Mouse (Mus musculus): ENCODE results near the gene Pskh1. TPM values are rescaled to one million over a fixed set of nuclear protein-coding genes. Genes with fewer than 3 reads are reported as not detected.

The Pskh1 gene
- polyA plus RNA-seq (2015; fragmentation: Illumina TruSeq; extraction: RNeasy Lipid Tissue Mini Kit (QIAGEN cat#74804); ENCODE audit: insufficient read depth, low read depth, low replicate concordance), result 3.8 TPM

GRCm38 (mm10) chr8:105900180-105900940, at the start of gene Pskh1:
TSS of gene Pskh1 (plus strand) at chr8:105900441.

GRCm38 (mm10) chr8:105853178-105853577, 47.1 kb upstream of the Pskh1 start, which contains the start of gene Cenpt:
TSS of gene Cenpt (minus strand) at chr8:105853278.

GRCm38 (mm10) chr8:105854715-105855216, 45.5 kb upstream of the Pskh1 start, which contains the start of gene Thap11:
TSS of gene Thap11 (plus strand) at chr8:105855132.

GRCm38 (mm10) chr8:105860143-105860981, 39.9 kb upstream of the Pskh1 start, which contains the start of gene Nutf2:
TSS of gene Nutf2 (plus strand) at chr8:105860580.

DNA sequence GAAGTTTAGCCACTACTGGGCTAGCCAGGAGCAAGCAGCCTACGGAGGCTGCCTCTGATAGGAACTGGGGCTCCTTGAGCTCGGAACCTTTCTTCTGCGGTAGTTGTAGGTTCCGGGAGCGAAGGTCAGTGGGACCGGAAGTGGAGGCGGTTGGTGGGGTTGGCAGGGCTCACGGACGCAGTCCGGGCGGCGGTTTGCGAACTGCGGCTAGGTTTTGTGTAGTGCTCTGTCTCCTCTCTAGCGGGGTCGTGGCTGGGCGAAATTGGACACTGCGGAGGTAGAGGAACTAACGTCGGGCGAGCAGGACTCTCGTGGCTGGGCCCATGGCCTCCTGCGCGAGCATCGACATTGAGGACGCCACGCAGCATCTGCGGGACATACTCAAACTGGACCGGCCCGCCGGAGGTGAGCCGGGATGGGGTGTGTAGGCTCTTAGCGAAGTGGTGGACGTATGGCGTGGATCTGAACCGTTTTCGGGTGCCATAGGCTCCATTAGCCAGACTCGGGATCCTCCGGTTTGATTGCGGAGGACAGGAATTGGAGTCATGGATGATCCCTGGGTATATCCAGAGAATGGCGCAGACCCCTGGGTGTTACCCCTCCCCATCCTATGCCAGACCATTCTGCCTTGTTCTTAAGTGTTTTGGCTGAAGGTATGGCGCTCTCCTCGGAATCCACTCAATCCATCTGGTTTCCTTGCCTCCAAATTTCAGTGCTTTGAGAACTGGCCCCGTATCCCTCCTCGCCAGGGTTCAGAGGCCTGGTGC, 19.3 kb upstream of the Pskh1 start, which contains the start of gene Edc4:
Edc4 (plus strand) TSS at position 128 of the 767 bp plus-strand sequence.

GRCm38 (mm10) chr8:105893339-105893738, 6.9 kb upstream of the Pskh1 start, which contains the start of gene Nrn1l:
TSS of gene Nrn1l (plus strand) at chr8:105893567.

DNA sequence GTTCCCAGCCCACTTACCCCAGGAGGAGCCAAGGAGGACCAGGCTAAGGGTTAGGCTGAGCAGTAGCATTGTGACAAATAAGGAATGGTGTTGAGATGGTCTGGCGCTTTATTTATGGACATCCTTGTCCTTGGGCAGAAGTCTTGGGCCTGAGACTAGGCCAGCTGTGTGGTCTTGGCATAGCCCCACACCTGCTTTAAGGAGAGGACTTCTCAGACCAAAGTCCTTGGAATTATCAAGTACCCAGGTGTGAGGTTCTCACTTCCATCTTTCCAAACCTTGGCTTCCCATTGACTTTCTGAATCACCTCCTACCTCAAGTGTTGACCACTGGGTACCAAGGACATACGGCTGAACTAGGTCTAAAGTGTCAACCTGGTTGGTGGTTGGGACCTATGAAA, 33.5 kb downstream of the Pskh1 start, which contains the start of gene Ctrl:
Ctrl (minus strand) TSS at position 101 of the 400 bp plus-strand sequence.

GRCm38 (mm10) chr8:105938306-105938669, 38.0 kb downstream of the Pskh1 start, which contains the start of gene Psmb10:
TSS of gene Psmb10 (minus strand) at chr8:105938444.

DNA sequence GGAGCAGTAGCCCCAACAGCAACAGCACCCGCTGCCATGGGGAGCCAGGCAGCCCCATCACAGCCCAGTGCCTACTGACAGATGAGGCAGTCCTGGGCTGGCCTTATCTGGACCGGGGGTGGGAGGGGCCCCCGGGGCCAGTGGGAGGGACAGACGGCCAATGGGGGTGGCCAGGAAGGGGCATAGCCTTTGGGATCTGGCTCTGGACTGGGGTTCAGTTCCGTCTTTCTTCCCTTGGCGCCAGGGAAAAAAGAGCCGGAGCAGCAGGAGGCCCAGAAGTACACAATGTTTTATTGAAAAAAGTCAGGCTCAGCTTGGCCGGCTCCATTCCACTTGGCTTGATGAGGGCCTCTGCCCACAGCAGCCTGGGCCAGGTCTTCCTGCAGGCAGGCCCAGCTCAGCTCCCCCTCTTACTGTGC, 43.1 kb downstream of the Pskh1 start, which contains the start of gene Lcat:
Lcat (minus strand) TSS at position 62 of the 419 bp plus-strand sequence.

DNA sequence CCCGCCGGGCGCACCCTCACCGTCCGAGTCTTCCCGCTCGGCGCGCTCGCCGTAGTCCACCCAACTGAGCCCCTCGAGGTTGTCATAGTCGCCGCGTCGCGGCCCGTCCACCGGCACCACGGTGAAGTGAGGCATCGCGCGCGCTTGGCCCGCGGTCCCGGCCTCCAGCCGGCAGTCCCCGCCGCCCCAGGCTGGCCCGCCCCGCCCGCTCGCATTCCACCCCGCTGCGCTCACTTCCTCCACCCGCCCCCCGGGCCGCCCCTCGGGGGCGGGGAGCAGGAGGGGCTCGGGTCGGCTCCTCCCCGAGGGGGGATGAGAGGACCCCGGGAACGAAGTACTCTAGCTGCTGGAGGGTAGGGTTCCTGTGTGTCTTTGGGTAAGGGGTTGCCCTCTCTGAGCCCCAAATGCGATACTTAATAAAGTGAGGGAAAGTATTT, 65.7 kb downstream of the Pskh1 start, which contains the start of gene Slc12a4:
Slc12a4 (minus strand) TSS at position 193 of the 437 bp plus-strand sequence.

DNA sequence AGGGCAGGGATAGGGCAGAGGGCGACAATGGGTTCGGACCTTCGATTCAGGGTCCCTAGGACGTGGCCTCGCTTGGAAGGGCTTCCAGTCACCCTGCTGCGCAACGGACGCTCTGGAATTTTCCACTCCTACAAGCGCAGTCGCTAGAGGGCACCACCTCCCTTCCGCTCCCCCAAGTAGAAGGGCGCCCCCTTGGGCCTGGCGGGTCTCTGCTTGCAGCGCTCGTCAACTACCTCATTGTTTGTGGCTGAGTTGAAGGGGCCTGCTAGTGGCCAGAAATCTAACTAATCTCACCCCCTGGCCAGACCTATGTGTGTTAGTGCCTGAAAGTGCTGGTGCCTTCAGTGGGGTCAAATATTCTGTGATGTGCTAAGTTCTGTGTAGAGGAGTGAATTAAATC, 79.1 kb downstream of the Pskh1 start, which contains the start of gene Dpep3:
Dpep3 (minus strand) TSS at position 105 of the 400 bp plus-strand sequence.

Other genes with a start within 250 kb of the Pskh1 start
- gene Carmil2, start 214.2 kb upstream of the Pskh1 start, polyA plus RNA-seq (2015; fragmentation: Illumina TruSeq; extraction: RNeasy Lipid Tissue Mini Kit (QIAGEN cat#74804); ENCODE audit: insufficient read depth, low read depth, low replicate concordance), result 0.61 TPM
- gene Acd, start 199.3 kb upstream of the Pskh1 start, polyA plus RNA-seq (2015; fragmentation: Illumina TruSeq; extraction: RNeasy Lipid Tissue Mini Kit (QIAGEN cat#74804); ENCODE audit: insufficient read depth, low read depth, low replicate concordance), result 8.9 TPM
- 1.4 TPM for gene Pard6a, start 199.3 kb upstream of the Pskh1 start, polyA plus RNA-seq (2015; fragmentation: Illumina TruSeq; extraction: RNeasy Lipid Tissue Mini Kit (QIAGEN cat#74804); ENCODE audit: insufficient read depth, low read depth, low replicate concordance)
- not detected for gene 4933405L10Rik, start 192.8 kb upstream of the Pskh1 start, polyA plus RNA-seq (2015; fragmentation: Illumina TruSeq; extraction: RNeasy Lipid Tissue Mini Kit (QIAGEN cat#74804); ENCODE audit: insufficient read depth, low read depth, low replicate concordance)
- 1.6 TPM for gene Enkd1, start 192.2 kb upstream of the Pskh1 start, polyA plus RNA-seq (2015; fragmentation: Illumina TruSeq; extraction: RNeasy Lipid Tissue Mini Kit (QIAGEN cat#74804); ENCODE audit: insufficient read depth, low read depth, low replicate concordance)
- 3.7 TPM for gene Gfod2, start 141.8 kb upstream of the Pskh1 start, polyA plus RNA-seq (2015; fragmentation: Illumina TruSeq; extraction: RNeasy Lipid Tissue Mini Kit (QIAGEN cat#74804); ENCODE audit: insufficient read depth, low read depth, low replicate concordance)
- gene Ranbp10, start 73.1 kb upstream of the Pskh1 start, polyA plus RNA-seq (2015; fragmentation: Illumina TruSeq; extraction: RNeasy Lipid Tissue Mini Kit (QIAGEN cat#74804); ENCODE audit: insufficient read depth, low read depth, low replicate concordance), result 5.2 TPM
- not detected for gene Tsnaxip1, start 72.7 kb upstream of the Pskh1 start, polyA plus RNA-seq (2015; fragmentation: Illumina TruSeq; extraction: RNeasy Lipid Tissue Mini Kit (QIAGEN cat#74804); ENCODE audit: insufficient read depth, low read depth, low replicate concordance)
- gene Cenpt, start 47.2 kb upstream of the Pskh1 start, polyA plus RNA-seq (2015; fragmentation: Illumina TruSeq; extraction: RNeasy Lipid Tissue Mini Kit (QIAGEN cat#74804); ENCODE audit: insufficient read depth, low read depth, low replicate concordance), result 3.4 TPM
- 7.8 TPM for gene Thap11, start 45.3 kb upstream of the Pskh1 start, polyA plus RNA-seq (2015; fragmentation: Illumina TruSeq; extraction: RNeasy Lipid Tissue Mini Kit (QIAGEN cat#74804); ENCODE audit: insufficient read depth, low read depth, low replicate concordance)
- gene Nutf2, start 39.9 kb upstream of the Pskh1 start, polyA plus RNA-seq (2015; fragmentation: Illumina TruSeq; extraction: RNeasy Lipid Tissue Mini Kit (QIAGEN cat#74804); ENCODE audit: insufficient read depth, low read depth, low replicate concordance), result 16.2 TPM
- 16.1 TPM for gene Edc4, start 19.6 kb upstream of the Pskh1 start, polyA plus RNA-seq (2015; fragmentation: Illumina TruSeq; extraction: RNeasy Lipid Tissue Mini Kit (QIAGEN cat#74804); ENCODE audit: insufficient read depth, low read depth, low replicate concordance)
- gene Nrn1l, start 6.9 kb upstream of the Pskh1 start, polyA plus RNA-seq (2015; fragmentation: Illumina TruSeq; extraction: RNeasy Lipid Tissue Mini Kit (QIAGEN cat#74804); ENCODE audit: insufficient read depth, low read depth, low replicate concordance), result not detected
- 23,700 TPM for gene Ctrl, start 33.4 kb downstream of the Pskh1 start, polyA plus RNA-seq (2015; fragmentation: Illumina TruSeq; extraction: RNeasy Lipid Tissue Mini Kit (QIAGEN cat#74804); ENCODE audit: insufficient read depth, low read depth, low replicate concordance)
- 298 TPM for gene Psmb10, start 38.0 kb downstream of the Pskh1 start, polyA plus RNA-seq (2015; fragmentation: Illumina TruSeq; extraction: RNeasy Lipid Tissue Mini Kit (QIAGEN cat#74804); ENCODE audit: insufficient read depth, low read depth, low replicate concordance)
- 6.6 TPM for gene Lcat, start 42.9 kb downstream of the Pskh1 start, polyA plus RNA-seq (2015; fragmentation: Illumina TruSeq; extraction: RNeasy Lipid Tissue Mini Kit (QIAGEN cat#74804); ENCODE audit: insufficient read depth, low read depth, low replicate concordance)
- gene Slc12a4, start 65.7 kb downstream of the Pskh1 start, polyA plus RNA-seq (2015; fragmentation: Illumina TruSeq; extraction: RNeasy Lipid Tissue Mini Kit (QIAGEN cat#74804); ENCODE audit: insufficient read depth, low read depth, low replicate concordance), result 8.7 TPM
- not detected for gene Dpep3, start 79.0 kb downstream of the Pskh1 start, polyA plus RNA-seq (2015; fragmentation: Illumina TruSeq; extraction: RNeasy Lipid Tissue Mini Kit (QIAGEN cat#74804); ENCODE audit: insufficient read depth, low read depth, low replicate concordance)
- gene Dus2, start 90.9 kb downstream of the Pskh1 start, polyA plus RNA-seq (2015; fragmentation: Illumina TruSeq; extraction: RNeasy Lipid Tissue Mini Kit (QIAGEN cat#74804); ENCODE audit: insufficient read depth, low read depth, low replicate concordance), result 3.0 TPM
- not detected for gene Dpep2nb, start 105.5 kb downstream of the Pskh1 start, polyA plus RNA-seq (2015; fragmentation: Illumina TruSeq; extraction: RNeasy Lipid Tissue Mini Kit (QIAGEN cat#74804); ENCODE audit: insufficient read depth, low read depth, low replicate concordance)
- 1.9 TPM for gene Ddx28, start 111.4 kb downstream of the Pskh1 start, polyA plus RNA-seq (2015; fragmentation: Illumina TruSeq; extraction: RNeasy Lipid Tissue Mini Kit (QIAGEN cat#74804); ENCODE audit: insufficient read depth, low read depth, low replicate concordance)
- gene Nfatc3, start 158.4 kb downstream of the Pskh1 start, polyA plus RNA-seq (2015; fragmentation: Illumina TruSeq; extraction: RNeasy Lipid Tissue Mini Kit (QIAGEN cat#74804); ENCODE audit: insufficient read depth, low read depth, low replicate concordance), result 4.1 TPM
- 17.7 TPM for gene Esrp2, start 236.5 kb downstream of the Pskh1 start, polyA plus RNA-seq (2015; fragmentation: Illumina TruSeq; extraction: RNeasy Lipid Tissue Mini Kit (QIAGEN cat#74804); ENCODE audit: insufficient read depth, low read depth, low replicate concordance)
- 4.7 TPM for gene Pla2g15, start 250.0 kb downstream of the Pskh1 start, polyA plus RNA-seq (2015; fragmentation: Illumina TruSeq; extraction: RNeasy Lipid Tissue Mini Kit (QIAGEN cat#74804); ENCODE audit: insufficient read depth, low read depth, low replicate concordance)

Data from pancreas, adult 10 weeks (tissue).